Mouse (Mus musculus) spleen, adult 2 months (tissue): Measurements from ENCODE around the gene Tbx19. TPM values are rescaled to one million over a fixed set of nuclear protein-coding genes. Genes with fewer than 3 reads are reported as not detected.

Source experiments
- DNase-seq, 2 experiments: peaks; one replicate each; pipeline versions ENCODE4 v3.0.0 to v3.0.0-alpha.2; 2012 to 2021; ENCODE audit warnings: low spot score in 2 of 2, low read depth in 1 of 2
- H3K27ac ChIP-seq: fragments of 200-500 bp; 2 replicates; pipeline ENCODE4 v1.5.1; 2012; ENCODE audit warnings: low read length, inconsistent platforms; ENCODE audit not compliant: insufficient read depth
- H3K27me3 ChIP-seq: fragments of 200-500 bp; 2 replicates; pipeline ENCODE4 v1.6.1; 2012; ENCODE audit warnings: mild to moderate bottlenecking, moderate library complexity, low read length, inconsistent platforms; ENCODE audit not compliant: control insufficient read depth, insufficient read depth
- H3K36me3 ChIP-seq: fragments of 200-500 bp; 2 replicates; pipeline ENCODE4 v1.6.1; 2012; ENCODE audit warnings: mild to moderate bottlenecking, low read length, inconsistent platforms; ENCODE audit not compliant: control insufficient read depth, insufficient read depth
- H3K4me1 ChIP-seq: fragments of 200-500 bp; 2 replicates; pipeline ENCODE4 v1.6.1; 2011; ENCODE audit warnings: inconsistent platforms; ENCODE audit not compliant: control insufficient read depth, insufficient read depth, insufficient read length
- H3K4me3 ChIP-seq: fragments of 200-500 bp; 2 replicates; pipeline ENCODE4 v1.5.1; 2011; ENCODE audit warnings: mild to moderate bottlenecking, inconsistent platforms; ENCODE audit not compliant: insufficient read depth, insufficient read length; ENCODE audit errors: extremely low read depth
- CTCF ChIP-seq: fragments of 200-500 bp; IDR thresholded peaks from 2 replicates; pipeline ENCODE4 v1.5.1; 2011; ENCODE audit warnings: mild to moderate bottlenecking, inconsistent platforms; ENCODE audit not compliant: insufficient read depth, insufficient read length, insufficient replicate concordance; ENCODE audit errors: extremely low read depth
- POLR2A ChIP-seq: fragments of 200-500 bp; IDR thresholded peaks from 2 replicates; pipeline ENCODE4 v1.6.1; 2011; ENCODE audit warnings: low read depth, low read length, inconsistent platforms
- WGBS: fragments of 180-500 bp; shearing (Covaris S2); methylation state at CpG from one replicate; pipeline ENCODE4 v1.1.7; 2018; 5-methylcytosine and 5-hydroxymethylcytosine counted together
- polyA plus RNA-seq: library from polyadenylated mRNA; depleted of rRNA; stranded (reverse); fragments of >200 nt; gene quantifications from 2 replicates; pipeline ENCODE4 v1.2.3, GENCODE M21; 2012

Tbx19 gene
- polyA plus RNA-seq, 1 experiment, result 0.16 TPM

GRCm38 (mm10) chr1:165184178-165184577 lies 23.6 kb upstream of the Tbx19 start:
- peaks cover 3% of the 10 kb centered on the region; the same call in 1 of the 2 replicates for H3K4me1 ChIP-seq
- H3K36me3 ChIP-seq, result peaks cover 26% of the 10 kb centered on the region
- 86% methylated on average over 3 of the region's 3 CpGs for WGBS
- H3K27me3 ChIP-seq, result no peaks in the 10 kb centered on the region
- TF ChIP-seq CTCF (no peak), POLR2A (no peak)
- no peak for DNase-seq
- no peak overlapping the region for H3K4me3 ChIP-seq
- H3K27ac ChIP-seq, result no peak overlapping the region

GRCm38 (mm10) chr1:165183400-165183799 lies 22.8 kb upstream of the Tbx19 start:
- Histone ChIP-seq H3K27me3 (no peaks in the 10 kb centered on the region), H3K4me1 (no peaks in the 10 kb centered on the region), H3K4me3 (no peak overlapping the region), H3K36me3 (peaks cover 33% of the 10 kb centered on the region), H3K27ac (no peak overlapping the region)
- WGBS, result 82% methylated on average over 6 of the region's 6 CpGs
- TF ChIP-seq POLR2A (no peak), CTCF (no peak)
- no peak for DNase-seq

DNA sequence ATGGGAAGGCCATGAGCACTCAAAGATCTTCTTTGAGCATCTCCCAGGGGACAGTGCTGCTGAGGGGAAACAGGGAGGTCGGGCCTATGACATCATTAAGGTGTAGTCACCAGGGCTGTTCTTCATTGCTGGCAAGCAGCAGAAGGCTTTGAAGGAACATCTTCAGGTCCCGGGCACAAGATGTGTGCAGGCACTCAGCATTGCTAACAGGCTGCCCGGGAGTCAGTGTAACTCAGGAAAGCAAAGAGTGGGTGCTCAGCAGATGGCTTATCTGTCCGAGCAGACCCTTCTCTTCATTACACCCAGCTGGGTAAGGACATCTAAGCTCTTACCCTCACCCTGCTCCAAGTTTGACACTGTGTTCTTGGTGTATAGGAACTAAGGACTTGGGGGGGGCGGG lies 18.7 kb upstream of the Tbx19 start:
- H3K27me3 ChIP-seq, result no peaks in the 10 kb centered on the region
- TF ChIP-seq POLR2A, result no peak
- no peak for TF ChIP-seq CTCF
- peaks cover 40% of the 10 kb centered on the region for H3K36me3 ChIP-seq
- no peak for DNase-seq
- no peak overlapping the region for H3K4me3 ChIP-seq
- H3K4me1 ChIP-seq, result peaks cover 2% of the 10 kb centered on the region; the same call in 1 of the 2 replicates
- WGBS, result 83% methylated on average over 5 of the region's 5 CpGs
- no peak overlapping the region for H3K27ac ChIP-seq

DNA sequence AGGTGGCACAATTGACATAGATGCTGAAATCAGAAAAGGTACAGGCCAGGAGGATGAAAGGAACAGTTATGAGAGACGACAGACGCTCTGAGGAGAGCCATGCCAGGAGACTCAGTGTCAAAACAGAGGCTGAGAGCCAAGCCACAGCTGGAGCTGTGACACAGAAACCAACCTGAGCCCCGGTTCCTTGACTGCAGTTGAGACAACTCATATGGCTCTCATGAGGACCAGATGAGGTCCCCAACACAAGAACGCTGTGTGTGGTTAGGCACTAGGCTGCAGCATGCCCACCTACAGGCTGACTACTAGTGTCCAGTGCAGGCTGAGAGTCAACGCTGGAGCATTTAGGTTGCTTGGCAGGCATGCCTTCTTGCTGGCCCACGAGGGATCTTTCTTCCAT lies 17.5 kb upstream of the Tbx19 start:
- no peak overlapping the region for H3K27ac ChIP-seq
- DNase-seq, result no peak
- no peak for TF ChIP-seq POLR2A
- no peak for TF ChIP-seq CTCF
- no peaks in the 10 kb centered on the region for H3K27me3 ChIP-seq
- WGBS, result 82% methylated on average over 6 of the region's 6 CpGs
- peaks cover 2% of the 10 kb centered on the region; the same call in 1 of the 2 replicates for H3K4me1 ChIP-seq
- peaks cover 32% of the 10 kb centered on the region for H3K36me3 ChIP-seq
- H3K4me3 ChIP-seq, result no peak overlapping the region

GRCm38 (mm10) chr1:165174059-165174616 lies 13.6 kb upstream of the Tbx19 start:
- Histone ChIP-seq H3K4me1 (peaks cover 2% of the 10 kb centered on the region; the same call in 1 of the 2 replicates), H3K36me3 (peaks cover 20% of the 10 kb centered on the region), H3K4me3 (no peak overlapping the region), H3K27ac (no peak overlapping the region), H3K27me3 (no peaks in the 10 kb centered on the region)
- DNase-seq, result no peak
- 31% methylated on average over 9 of the region's 9 CpGs for WGBS
- TF ChIP-seq CTCF (no peak), POLR2A (no peak)

DNA sequence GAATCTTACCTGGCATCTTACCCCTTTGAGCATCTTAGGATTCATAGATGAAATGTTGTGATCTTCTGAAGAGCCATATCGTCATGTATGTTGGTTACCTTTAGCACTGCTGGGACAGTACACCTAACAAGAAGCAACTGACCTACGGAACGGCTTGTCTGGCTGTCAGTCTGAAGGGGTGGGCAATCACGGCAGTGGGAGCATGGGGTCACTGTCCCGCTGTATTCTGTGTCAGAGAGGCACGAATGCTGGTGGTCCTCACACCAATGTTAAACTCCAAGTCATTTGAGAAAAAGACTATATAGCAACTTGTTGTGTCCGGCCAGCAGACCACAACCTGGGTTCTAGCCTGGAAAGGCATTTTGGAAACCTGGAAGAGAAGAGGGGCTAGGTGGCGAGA lies 10.7 kb upstream of the Tbx19 start:
- H3K27ac ChIP-seq, result no peak overlapping the region
- no peak overlapping the region for H3K4me3 ChIP-seq
- no peak for DNase-seq
- 91% methylated on average over 8 of the region's 8 CpGs for WGBS
- peaks cover 2% of the 10 kb centered on the region; the same call in 1 of the 2 replicates for H3K36me3 ChIP-seq
- H3K4me1 ChIP-seq, result peaks cover 2% of the 10 kb centered on the region; the same call in 1 of the 2 replicates
- no peak for TF ChIP-seq CTCF
- TF ChIP-seq POLR2A, result no peak
- no peaks in the 10 kb centered on the region for H3K27me3 ChIP-seq

DNA sequence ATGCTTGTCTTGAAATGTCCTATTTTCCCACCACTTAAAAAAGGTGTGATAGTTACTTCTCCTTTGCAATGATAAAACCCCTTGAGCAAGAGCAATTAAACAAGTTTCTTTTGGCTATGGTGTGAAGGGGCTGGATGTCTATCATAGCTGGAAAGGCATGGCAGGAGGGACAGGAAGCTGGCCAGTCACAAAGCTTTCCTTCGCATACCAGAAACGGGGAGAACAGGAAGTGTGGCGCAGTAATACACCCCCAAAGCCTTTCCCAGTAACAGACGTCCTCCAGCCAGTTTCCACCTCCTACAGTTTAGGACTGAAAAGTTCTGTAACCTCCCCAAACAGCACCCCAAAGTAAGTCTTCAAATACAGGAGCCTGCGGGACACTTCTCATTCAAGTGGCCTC lies 9.6 kb upstream of the Tbx19 start:
- WGBS, result 30% methylated on average over 5 of the region's 5 CpGs

More for the DNA sequence above, 9.6 kb upstream of the Tbx19 start:
- no peak overlapping the region for H3K4me3 ChIP-seq
- no peaks in the 10 kb centered on the region for H3K27me3 ChIP-seq
- DNase-seq, result no peak
- H3K27ac ChIP-seq, result no peak overlapping the region
- TF ChIP-seq CTCF (no peak), POLR2A (no peak)
- H3K4me1 ChIP-seq, result peaks cover 2% of the 10 kb centered on the region; the same call in 1 of the 2 replicates
- H3K36me3 ChIP-seq, result no peaks in the 10 kb centered on the region
